Mouse (Mus musculus) right cerebral cortex, postnatal 36 days (tissue): ENCODE measurements around the gene Higd1c.
A peak's percentile ranks its signal among the peaks of the same experiment; 100 is the strongest.
"Not testable (repeated sequence)": the region's sequence is repeated elsewhere in the genome, so short reads cannot be mapped to it uniquely, and the experiment has no call there.

Experiments used
- DNase-seq, 2 experiments: peaks; one replicate each; pipeline ENCODE4 v3.0.0; 2022; ENCODE audit warnings: low spot score in 2 of 2, mixed read lengths in 1 of 2

Higd1c gene

DNA sequence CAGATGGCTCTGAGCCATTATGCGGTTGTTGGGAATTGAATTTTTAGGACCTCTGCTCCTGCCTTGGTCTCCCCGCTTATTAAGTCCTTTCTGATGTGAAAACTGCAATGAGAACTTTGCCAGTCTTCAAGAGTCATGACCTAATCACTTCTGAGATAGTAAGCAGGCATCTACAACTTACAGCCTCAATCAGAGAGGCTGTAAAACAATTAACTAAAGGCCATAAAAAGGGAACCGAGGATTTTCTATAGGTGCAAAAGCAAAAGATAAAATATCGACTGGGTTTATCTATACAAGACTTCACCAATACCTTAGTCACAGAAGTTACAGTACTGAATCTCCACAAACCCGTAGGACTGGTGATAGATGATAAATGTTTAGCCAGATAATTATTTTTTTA is 8.5 kb upstream of the Higd1c start:
- DNase-seq: no peak

DNA sequence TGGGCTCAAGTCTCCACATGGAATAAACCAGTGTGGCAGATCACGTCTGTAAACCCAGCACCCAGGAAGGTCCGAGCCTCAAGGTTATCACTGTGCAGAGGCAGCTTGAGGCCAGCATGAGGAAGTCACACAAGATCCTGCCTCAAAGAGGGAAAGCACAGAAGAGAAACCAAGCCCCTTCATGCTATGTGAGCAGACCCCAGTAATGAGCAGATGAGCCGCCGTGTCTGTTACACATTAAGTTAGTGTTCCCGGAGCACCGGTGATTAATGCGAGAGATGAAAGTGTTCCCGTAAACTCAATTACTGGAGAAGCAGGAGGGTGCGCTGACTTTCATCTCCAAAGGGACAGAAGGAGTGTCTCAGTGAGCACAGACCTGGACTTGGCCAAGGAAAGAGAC is 1.6 kb downstream of the Higd1c start:
- not testable (repeated sequence) for DNase-seq

- DNase-seq: no peak
Observed at GRCm38 (mm10) chr15:100367119-100367518, 2.8 kb downstream of the Higd1c start.

DNA sequence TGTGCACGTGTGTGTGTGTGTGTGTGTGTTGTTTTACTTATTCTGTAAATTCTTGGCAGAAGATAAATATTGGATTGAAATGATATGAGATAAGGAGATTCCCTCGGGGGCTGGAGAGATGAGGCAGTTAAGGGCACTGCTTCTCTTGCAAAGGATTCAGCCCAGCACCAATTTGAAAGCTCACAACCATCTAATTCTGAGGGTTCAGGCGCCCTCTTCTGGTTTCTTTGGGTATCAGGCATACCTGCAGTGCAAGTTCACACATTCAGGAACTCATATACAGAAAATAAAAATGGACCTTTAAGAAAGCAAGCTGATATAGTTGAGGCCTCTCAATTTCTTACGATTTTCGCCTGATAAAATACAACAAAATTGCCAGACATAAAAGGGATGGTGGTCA is 10.7 kb downstream of the Higd1c start:
- peak; percentile 45 to 51 for DNase-seq

GRCm38 (mm10) chr15:100377847-100378505 is 13.6 kb downstream of the Higd1c start:
- not testable (repeated sequence) for DNase-seq

GRCm38 (mm10) chr15:100379658-100380057 is 15.3 kb downstream of the Higd1c start:
- no peak for DNase-seq

GRCm38 (mm10) chr15:100380104-100380503 is 15.8 kb downstream of the Higd1c start:
- DNase-seq: no peak

GRCm38 (mm10) chr15:100385705-100386104 is 21.4 kb downstream of the Higd1c start:
- no peak for DNase-seq

GRCm38 (mm10) chr15:100387544-100388223 is 23.3 kb downstream of the Higd1c start:
- DNase-seq: no peak

DNA sequence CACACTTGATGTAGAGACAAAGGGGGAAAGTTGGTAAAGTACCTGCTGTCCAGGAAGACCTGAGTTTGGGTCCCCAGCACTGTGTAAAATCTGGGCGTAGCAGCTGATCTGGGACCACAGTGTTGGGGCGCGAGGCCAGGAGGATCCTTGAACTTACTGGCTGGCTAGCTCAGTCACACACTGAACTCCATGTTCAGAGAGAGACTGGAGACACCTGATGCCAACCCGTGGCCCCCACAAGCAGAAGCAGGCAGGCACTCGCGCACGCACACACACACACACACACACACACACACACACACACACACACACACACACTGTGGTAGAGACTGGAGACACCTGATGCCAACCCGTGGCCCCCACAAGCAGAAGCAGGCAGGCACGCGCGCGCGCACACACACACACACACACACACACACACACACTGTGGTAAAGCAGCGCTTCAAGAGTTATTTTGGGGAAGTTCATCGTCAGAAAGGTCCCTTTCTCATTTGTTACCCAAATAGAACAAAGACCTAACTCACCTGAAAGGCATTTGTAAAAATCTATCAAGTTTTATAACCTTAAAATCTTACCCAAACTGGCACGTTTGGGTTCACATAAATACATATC is 24.0 kb downstream of the Higd1c start:
- DNase-seq: no peak

- no peak for DNase-seq
Observed at GRCm38 (mm10) chr15:100388886-100389285, 24.5 kb downstream of the Higd1c start.

DNA sequence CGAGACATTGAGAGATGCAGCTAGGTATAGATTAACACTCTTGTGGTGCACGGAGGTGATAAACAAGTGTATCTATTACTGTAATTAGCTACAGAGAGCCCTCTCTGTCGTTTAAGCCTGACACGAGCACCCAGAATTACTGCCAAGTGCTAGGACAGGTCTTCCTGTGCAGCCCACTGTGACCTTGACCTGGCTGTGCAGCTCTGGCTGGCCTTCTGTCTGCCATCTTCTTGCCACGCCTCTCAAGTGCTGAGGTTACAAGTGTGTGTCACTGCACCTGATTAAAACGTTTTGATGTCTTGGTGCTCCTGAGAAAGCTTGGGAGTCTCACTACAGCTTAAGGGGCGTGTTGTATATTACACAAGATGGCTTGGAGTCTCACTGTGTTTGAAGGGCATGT is 26.7 kb downstream of the Higd1c start:
- no peak for DNase-seq

- DNase-seq: no peak
Observed at GRCm38 (mm10) chr15:100391599-100391998, 27.3 kb downstream of the Higd1c start.

GRCm38 (mm10) chr15:100393016-100393415 is 28.7 kb downstream of the Higd1c start:
- DNase-seq: no peak

- DNase-seq: no peak
Observed at GRCm38 (mm10) chr15:100395561-100395960, 31.2 kb downstream of the Higd1c start.

- DNase-seq: no peak
Observed at GRCm38 (mm10) chr15:100400592-100401250, 36.4 kb downstream of the Higd1c start.

- no peak for DNase-seq
Observed at GRCm38 (mm10) chr15:100401811-100402210, 37.5 kb downstream of the Higd1c start.

DNA sequence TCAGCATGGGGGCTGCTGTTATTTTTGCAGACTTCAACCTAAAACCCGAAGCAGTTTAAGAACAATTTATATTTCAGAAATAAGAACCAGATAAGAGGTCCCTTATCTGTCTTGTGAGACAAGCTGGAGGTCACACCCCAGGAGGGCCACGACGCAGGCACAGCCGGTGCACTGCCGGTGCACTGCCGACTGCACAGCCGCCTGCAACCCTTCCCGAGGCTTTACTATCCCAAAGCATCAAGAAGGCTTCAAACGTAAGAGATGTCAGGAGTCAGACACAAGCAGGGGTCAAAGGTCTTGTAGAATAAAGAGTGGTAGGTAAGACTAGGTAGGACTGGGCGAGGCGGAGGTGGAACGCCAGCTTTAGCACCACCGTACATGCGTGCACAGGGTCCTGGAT is 38.0 kb downstream of the Higd1c start:
- DNase-seq: no peak

DNA sequence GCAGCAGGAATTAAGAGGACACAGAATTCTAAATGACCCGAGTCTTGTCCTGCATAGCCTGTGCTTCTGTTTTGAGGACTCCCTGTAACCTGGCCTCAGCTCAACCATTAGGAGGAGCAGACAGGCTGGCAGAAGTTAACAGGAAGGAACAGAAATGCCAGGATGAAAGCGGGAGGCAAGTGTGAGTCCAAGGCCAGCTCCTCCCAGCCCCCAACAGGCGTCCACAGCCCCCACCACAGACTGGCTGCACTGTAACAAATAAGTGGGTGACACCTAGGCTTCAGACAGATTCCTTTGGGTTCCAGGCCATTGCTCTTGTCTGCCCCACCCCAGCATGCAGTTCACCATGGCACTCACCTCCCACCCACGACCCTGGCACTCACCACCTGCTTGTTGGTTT is 38.5 kb downstream of the Higd1c start:
- DNase-seq: no peak

DNA sequence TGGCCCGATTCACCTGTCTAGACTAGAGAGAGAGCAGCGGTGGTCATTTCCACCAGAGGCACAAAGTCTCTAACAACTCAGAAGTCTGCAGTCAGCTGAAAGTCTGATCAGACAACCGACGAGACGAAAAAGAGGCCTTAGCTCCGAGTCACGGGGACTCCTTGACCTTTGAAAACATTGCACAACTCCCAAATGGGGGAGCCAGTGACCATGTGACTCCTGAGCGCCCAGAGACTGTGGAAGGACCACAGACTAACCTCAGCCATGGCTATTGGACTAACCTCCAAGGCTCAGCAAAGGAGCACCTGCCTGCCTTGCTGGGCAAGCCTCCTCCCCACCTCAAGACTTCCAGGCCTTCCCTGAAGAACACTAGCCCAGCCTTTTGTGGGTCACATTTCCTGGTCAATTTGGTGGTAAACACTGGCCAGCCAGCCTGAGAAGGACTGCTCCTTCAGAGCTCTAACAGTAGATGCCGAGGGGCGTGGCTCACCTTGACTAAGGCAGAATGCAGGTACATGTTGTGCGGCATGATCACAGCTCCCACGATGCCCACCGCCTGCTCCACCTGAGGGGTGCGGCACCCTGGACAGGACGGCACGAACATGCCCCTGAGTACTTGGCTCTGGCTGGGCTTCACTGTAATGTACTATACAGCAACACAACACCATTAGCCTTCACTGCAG is 39.1 kb downstream of the Higd1c start:
- no peak for DNase-seq

DNA sequence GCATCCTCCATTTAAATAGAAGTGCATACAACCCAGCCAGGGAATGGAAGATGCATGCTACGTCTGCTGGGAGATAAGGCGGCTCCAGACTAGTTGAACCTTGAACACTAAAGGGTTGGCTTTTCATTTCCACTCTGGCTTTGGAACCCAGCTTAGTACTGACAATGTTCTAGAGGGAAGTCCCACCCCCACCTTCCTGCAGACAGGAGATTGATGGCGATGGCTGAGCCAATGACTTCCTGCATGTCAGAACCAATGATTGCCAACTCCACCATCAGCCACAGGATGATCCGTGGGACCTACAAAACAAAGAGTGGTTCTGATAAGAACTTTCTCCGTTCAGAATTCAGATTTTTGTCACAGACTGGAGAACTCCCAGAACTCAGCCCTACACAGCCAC is 41.7 kb downstream of the Higd1c start:
- no peak for DNase-seq
